Mouse (Mus musculus): Measurements from ENCODE around the gene Has3. TPM values are rescaled to one million over a fixed set of nuclear protein-coding genes. Genes with fewer than 3 reads are reported as not detected.
"Not testable (repeated sequence)": the region's sequence is repeated elsewhere in the genome, so short reads cannot be mapped to it uniquely, and the experiment has no call there.

Has3 gene
- polyA plus RNA-seq, 1 experiment from 2014 or later = 0.10 TPM

- Histone ChIP-seq H3K9ac (ENCODE audit: low read length) (peak overlapping the region; percentile 42; the same call in 1 of the 2 replicates), H3K36me3 (ENCODE audit: control insufficient read depth, insufficient read depth, low read length) (peaks cover 8% of the 10 kb centered on the region), H3K9me3 (ENCODE audit: control insufficient read depth, low read length) (no peaks in the 10 kb centered on the region), H3K4me2 (peak overlapping the region; percentile 97), H3K27me3 (ENCODE audit: control insufficient read depth, insufficient read depth, low read length) (peaks cover 35% of the 10 kb centered on the region), H3K4me1 (ENCODE audit: control insufficient read depth, insufficient read depth, low read length) (peaks cover 22% of the 10 kb centered on the region), H3K27ac (ENCODE audit: low read depth, low read length) (no peak overlapping the region), H3K4me3 (ENCODE audit: low read depth, low read length) (peak overlapping the region; percentile 51; the same call in 1 of the 2 replicates)
- 8% methylated on average over 8 of the region's 8 CpGs for WGBS
- peak; percentile 90 for DNase-seq (ENCODE audit: low spot score, missing footprints)
- ATAC-seq (ENCODE audit: low FRiP score) = no peak
Observed at GRCm38 (mm10) chr8:106872454-106873034, 2.5 kb downstream of the Has3 start.

GRCm38 (mm10) chr8:106880121-106880707 is 10.2 kb downstream of the Has3 start:
- no peak for DNase-seq (ENCODE audit: low spot score, missing footprints)
- Histone ChIP-seq H3K4me3 (ENCODE audit: low read depth, low read length) (no peak overlapping the region), H3K9ac (ENCODE audit: low read length) (no peak overlapping the region), H3K4me1 (ENCODE audit: control insufficient read depth, insufficient read depth, low read length) (no peaks in the 10 kb centered on the region), H3K36me3 (ENCODE audit: control insufficient read depth, insufficient read depth, low read length) (peaks cover 21% of the 10 kb centered on the region), H3K9me3 (ENCODE audit: control insufficient read depth, low read length) (no peaks in the 10 kb centered on the region), H3K27ac (ENCODE audit: low read depth, low read length) (no peak overlapping the region), H3K27me3 (ENCODE audit: control insufficient read depth, insufficient read depth, low read length) (no peaks in the 10 kb centered on the region), H3K4me2 (no peak overlapping the region)
- ATAC-seq (ENCODE audit: low FRiP score) = no peak
- 96% methylated on average over 8 of the region's 8 CpGs for WGBS

GRCm38 (mm10) chr8:106884094-106884493 is 14.1 kb downstream of the Has3 start:
- H3K36me3 ChIP-seq (ENCODE audit: control insufficient read depth, insufficient read depth, low read length) = peaks cover 23% of the 10 kb centered on the region
- not testable (repeated sequence) for DNase-seq (ENCODE audit: low spot score, missing footprints); H3K4me3 ChIP-seq (ENCODE audit: low read depth, low read length); ATAC-seq (ENCODE audit: low FRiP score); H3K27me3 ChIP-seq (ENCODE audit: control insufficient read depth, insufficient read depth, low read length); H3K9me3 ChIP-seq (ENCODE audit: control insufficient read depth, low read length); H3K27ac ChIP-seq (ENCODE audit: low read depth, low read length); H3K4me2 ChIP-seq; H3K9ac ChIP-seq (ENCODE audit: low read length); H3K4me1 ChIP-seq (ENCODE audit: control insufficient read depth, insufficient read depth, low read length)
- 91% methylated on average over 11 of the region's 11 CpGs for WGBS

- not testable (repeated sequence) for H3K4me2 ChIP-seq; H3K4me3 ChIP-seq (ENCODE audit: low read depth, low read length); H3K9ac ChIP-seq (ENCODE audit: low read length); H3K4me1 ChIP-seq (ENCODE audit: control insufficient read depth, insufficient read depth, low read length); ATAC-seq (ENCODE audit: low FRiP score); H3K9me3 ChIP-seq (ENCODE audit: control insufficient read depth, low read length); DNase-seq (ENCODE audit: low spot score, missing footprints); H3K27ac ChIP-seq (ENCODE audit: low read depth, low read length); H3K27me3 ChIP-seq (ENCODE audit: control insufficient read depth, insufficient read depth, low read length)
- peaks cover 23% of the 10 kb centered on the region for H3K36me3 ChIP-seq (ENCODE audit: control insufficient read depth, insufficient read depth, low read length)
- WGBS = 97% methylated on average over 4 of the region's 4 CpGs
Observed at GRCm38 (mm10) chr8:106884826-106885400, 14.9 kb downstream of the Has3 start.

DNA sequence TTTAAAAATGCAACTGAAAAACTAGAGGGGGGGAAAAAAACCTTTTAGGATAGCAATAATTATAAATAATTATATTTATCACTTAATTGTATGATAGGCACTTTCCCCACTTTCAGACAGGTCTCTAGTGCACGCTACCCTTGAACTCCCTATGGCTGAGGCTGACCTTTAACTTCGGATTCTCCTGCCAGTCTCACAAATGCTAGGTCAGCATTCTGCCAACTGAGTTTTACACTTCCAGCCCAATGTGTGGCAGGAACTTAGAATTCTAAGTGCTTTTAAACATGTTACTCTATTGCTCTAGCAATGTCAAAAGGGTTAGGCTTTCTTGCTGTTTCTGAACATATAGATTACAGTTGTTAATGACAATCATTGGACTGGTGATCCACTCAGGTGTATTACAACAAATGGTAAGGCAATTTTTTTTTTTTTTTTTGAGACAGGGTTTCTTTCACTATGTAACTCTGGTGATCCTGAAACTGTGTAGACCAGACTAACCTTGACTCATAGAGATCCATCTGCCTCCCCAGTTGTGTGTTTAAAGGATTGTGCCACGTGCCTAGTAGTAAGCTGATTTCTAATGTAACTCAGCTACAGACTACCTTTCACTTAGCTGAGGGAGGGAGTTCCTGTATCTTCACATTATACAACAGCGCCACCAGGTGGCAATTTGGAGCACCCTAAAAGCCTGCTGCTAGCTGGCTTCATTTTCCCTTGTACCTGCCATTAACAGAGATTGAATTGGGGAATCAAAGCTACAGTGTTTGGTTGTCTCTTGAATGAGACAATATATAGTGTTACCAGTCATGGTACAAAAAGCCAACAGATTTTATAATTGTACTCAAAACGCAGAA is 17.5 kb downstream of the Has3 start:
- H3K27me3 ChIP-seq (ENCODE audit: control insufficient read depth, insufficient read depth, low read length) = no peaks in the 10 kb centered on the region
- no peak; the same call in 1 of the 2 replicates for ATAC-seq (ENCODE audit: low FRiP score)
- no peak overlapping the region for H3K4me3 ChIP-seq (ENCODE audit: low read depth, low read length)
- H3K9me3 ChIP-seq (ENCODE audit: control insufficient read depth, low read length) = no peaks in the 10 kb centered on the region
- DNase-seq (ENCODE audit: low spot score, missing footprints) = peak; percentile 96
- no peak overlapping the region for H3K27ac ChIP-seq (ENCODE audit: low read depth, low read length)
- 47% methylated on average over 5 of the region's 5 CpGs for WGBS
- H3K36me3 ChIP-seq (ENCODE audit: control insufficient read depth, insufficient read depth, low read length) = peaks cover 12% of the 10 kb centered on the region
- no peak overlapping the region for H3K9ac ChIP-seq (ENCODE audit: low read length)
- no peak overlapping the region for H3K4me2 ChIP-seq
- H3K4me1 ChIP-seq (ENCODE audit: control insufficient read depth, insufficient read depth, low read length) = peaks cover 4% of the 10 kb centered on the region; the same call in 1 of the 2 replicates

GRCm38 (mm10) chr8:106888803-106889202 is 18.8 kb downstream of the Has3 start:
- 97% methylated on average over 3 of the region's 3 CpGs for WGBS
- Histone ChIP-seq H3K4me3 (ENCODE audit: low read depth, low read length) (no peak overlapping the region), H3K27me3 (ENCODE audit: control insufficient read depth, insufficient read depth, low read length) (no peaks in the 10 kb centered on the region), H3K4me2 (no peak overlapping the region), H3K9ac (ENCODE audit: low read length) (no peak overlapping the region), H3K36me3 (ENCODE audit: control insufficient read depth, insufficient read depth, low read length) (peaks cover 12% of the 10 kb centered on the region), H3K27ac (ENCODE audit: low read depth, low read length) (no peak overlapping the region), H3K9me3 (ENCODE audit: control insufficient read depth, low read length) (no peaks in the 10 kb centered on the region), H3K4me1 (ENCODE audit: control insufficient read depth, insufficient read depth, low read length) (peaks cover 4% of the 10 kb centered on the region; the same call in 1 of the 2 replicates)
- ATAC-seq (ENCODE audit: low FRiP score) (no peak), DNase-seq (ENCODE audit: low spot score, missing footprints) (no peak)

DNA sequence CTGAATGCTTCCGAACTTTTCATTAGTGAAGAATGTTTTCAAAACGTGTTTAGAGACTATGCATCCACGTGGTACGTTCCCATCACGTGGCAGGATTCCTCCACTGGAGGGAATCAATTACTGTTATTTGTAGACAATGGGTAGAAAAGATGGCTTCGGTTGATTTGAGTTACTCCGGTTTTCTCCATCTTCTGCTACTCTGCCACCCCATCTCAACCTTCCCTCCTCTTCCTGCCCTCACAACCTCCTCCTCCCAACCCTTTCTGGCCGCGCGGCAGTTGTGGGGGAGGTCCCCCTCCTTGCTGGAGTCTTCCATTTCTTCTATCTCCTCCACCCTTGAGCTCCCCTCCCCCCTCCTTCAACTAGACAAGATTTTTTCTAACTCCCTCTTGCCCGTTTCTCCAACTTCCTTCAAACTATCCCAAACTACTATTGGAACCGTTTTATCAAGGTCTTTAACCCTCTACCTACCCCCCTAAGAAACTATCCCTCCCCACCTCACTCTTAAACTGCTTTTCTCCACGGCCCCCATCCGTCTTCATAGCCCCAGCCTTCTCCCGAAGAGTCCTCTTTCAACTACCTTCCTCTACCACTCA is 22.3 kb downstream of the Has3 start:
- Histone ChIP-seq H3K4me3 (ENCODE audit: low read depth, low read length) (peak overlapping the region; percentile 88), H3K9ac (ENCODE audit: low read length) (peak overlapping the region; percentile 97), H3K36me3 (ENCODE audit: control insufficient read depth, insufficient read depth, low read length) (no peaks in the 10 kb centered on the region), H3K27me3 (ENCODE audit: control insufficient read depth, insufficient read depth, low read length) (no peaks in the 10 kb centered on the region), H3K9me3 (ENCODE audit: control insufficient read depth, low read length) (no peaks in the 10 kb centered on the region), H3K4me1 (ENCODE audit: control insufficient read depth, insufficient read depth, low read length) (peaks cover 9% of the 10 kb centered on the region; the same call in 1 of the 2 replicates), H3K27ac (ENCODE audit: low read depth, low read length) (peak overlapping the region; percentile 90), H3K4me2 (peak overlapping the region; percentile 64)
- WGBS = 2% methylated on average over 15 of the region's 15 CpGs
- DNase-seq (ENCODE audit: low spot score, missing footprints) (peak; percentile 95), ATAC-seq (ENCODE audit: low FRiP score) (peak; percentile 24; the same call in 1 of the 2 replicates)

- 0 out of 2 replicates have a peak, but pooled peaks cover under 1% of the 10 kb centered on the region for H3K36me3 ChIP-seq (ENCODE audit: control insufficient read depth, insufficient read depth, low read length)
- peak overlapping the region; percentile 90 for H3K27ac ChIP-seq (ENCODE audit: low read depth, low read length)
- H3K9ac ChIP-seq (ENCODE audit: low read length) = peak overlapping the region; percentile 97
- peaks cover 9% of the 10 kb centered on the region; the same call in 1 of the 2 replicates for H3K4me1 ChIP-seq (ENCODE audit: control insufficient read depth, insufficient read depth, low read length)
- WGBS = under 1% methylated on average over 54 of the region's 57 CpGs
- peak; percentile 83 for ATAC-seq (ENCODE audit: low FRiP score)
- H3K27me3 ChIP-seq (ENCODE audit: control insufficient read depth, insufficient read depth, low read length) = no peaks in the 10 kb centered on the region
- no peaks in the 10 kb centered on the region for H3K9me3 ChIP-seq (ENCODE audit: control insufficient read depth, low read length)
- H3K4me3 ChIP-seq (ENCODE audit: low read depth, low read length) = peak overlapping the region; percentile 88
- peak; percentile 98 for DNase-seq (ENCODE audit: low spot score, missing footprints)
- H3K4me2 ChIP-seq = peak overlapping the region; percentile 64
Observed at GRCm38 (mm10) chr8:106892806-106893451, 22.9 kb downstream of the Has3 start.
